Mouse (Mus musculus) stomach, embryonic 15.5 days (tissue): ENCODE results near the gene Fxyd5. TPM values are rescaled to one million over a fixed set of nuclear protein-coding genes. Genes with fewer than 3 reads are reported as not detected.

Experiments used
- ATAC-seq: fragments of 200-750 bp; cut with Nextera tagmentation; 2 replicates; pipeline ENCODE4 v1.8.0; 2017; ENCODE audit warnings: low read depth, moderate number of reproducible peaks, moderate TSS enrichment; ENCODE audit not compliant: insufficient read depth, low FRiP score
- H3K27ac ChIP-seq: fragments of 300-500 bp; sonication (generic); 2 replicates; pipeline ENCODE4 v1.5.1; 2015; ENCODE audit warnings: mild to moderate bottlenecking, inconsistent platforms
- H3K27me3 ChIP-seq: fragments of 300-500 bp; sonication (generic); replicated peaks from 2 replicates; pipeline ENCODE4 v1.6.1; 2015; ENCODE audit warnings: inconsistent platforms
- H3K36me3 ChIP-seq: fragments of 300-500 bp; sonication (generic); 2 replicates; pipeline ENCODE4 v1.6.1; 2015; ENCODE audit warnings: inconsistent platforms
- H3K4me1 ChIP-seq: fragments of 300-500 bp; sonication (generic); 2 replicates; pipeline ENCODE4 v1.6.1; 2015; ENCODE audit warnings: inconsistent platforms
- H3K4me2 ChIP-seq: fragments of 300-500 bp; sonication (generic); 2 replicates; pipeline ENCODE4 v1.6.1; 2015; ENCODE audit warnings: mild to moderate bottlenecking, inconsistent platforms
- H3K4me3 ChIP-seq: fragments of 300-500 bp; sonication (generic); replicated peaks from 2 replicates; pipeline ENCODE4 v1.5.1; 2015; ENCODE audit warnings: inconsistent platforms
- H3K9ac ChIP-seq: fragments of 300-500 bp; sonication (generic); 2 replicates; pipeline ENCODE4 v1.6.1; 2015; ENCODE audit warnings: inconsistent platforms
- H3K9me3 ChIP-seq: fragments of 300-500 bp; sonication (generic); 2 replicates; pipeline ENCODE4 v1.6.1; 2016; ENCODE audit warnings: inconsistent platforms
- WGBS: fragments of 180-500 bp; shearing (Covaris S2); methylation state at CpG from one replicate; pipeline ENCODE4 v1.1.7; 2015; 5-methylcytosine and 5-hydroxymethylcytosine counted together
- polyA plus RNA-seq: library from polyadenylated mRNA; unstranded; fragments of >200 nt; fragmentation: Nextera tagmentation; extraction: Ambion mirVana; gene quantifications from 2 replicates; pipeline ENCODE4 v1.2.1, GENCODE M21; 2015

Gene Fxyd5
- polyA plus RNA-seq, 1 experiment from 2014 or later, result 27.1 TPM

GRCm38 (mm10) chr7:31059919-31060620, 17.8 kb upstream of the Fxyd5 start:
- no peak overlapping the region for H3K9ac ChIP-seq
- ATAC-seq, result no peak
- WGBS, result 70% methylated on average over 11 of the region's 11 CpGs

DNA sequence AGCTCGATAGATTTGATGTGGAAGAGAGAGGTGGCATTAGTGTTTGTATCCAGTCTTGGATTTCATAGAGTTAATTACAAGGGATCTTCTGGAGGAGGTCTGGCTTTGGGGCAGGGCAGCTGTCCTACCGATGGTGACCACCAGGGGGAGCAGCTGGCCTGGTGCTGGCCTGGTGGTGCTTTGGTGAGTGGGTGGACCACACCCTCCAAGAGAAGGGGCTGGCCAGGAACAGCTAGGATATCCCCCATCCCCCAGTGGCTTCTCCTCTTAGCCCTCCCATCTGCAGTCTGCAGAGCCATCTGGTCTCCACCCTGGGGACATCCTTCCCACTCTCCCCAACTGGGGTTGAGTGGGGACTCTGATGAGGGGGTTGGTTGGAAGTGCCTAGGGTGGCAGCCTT, 16.8 kb upstream of the Fxyd5 start, which contains the start of gene Lgi4:
Lgi4 (plus strand) TSS at position 235 of the 400 bp plus-strand sequence.
- peak; percentile 39; the same call in 1 of the 2 replicates for ATAC-seq
- Histone ChIP-seq H3K4me2 (no peak within 1 kb of the TSS), H3K9me3 (no peaks in the 10 kb centered on the region), H3K4me3 (no peak within 1 kb of the TSS), H3K4me1 (peaks cover 16% of the 10 kb centered on the region), H3K9ac (0 out of 2 replicates have a peak within 1 kb of the TSS, but pooled peaks have one; percentile 2), H3K36me3 (no peaks in the 10 kb centered on the region), H3K27me3 (no peaks in the 10 kb centered on the region), H3K27ac (peak within 1 kb of the TSS; percentile 31; the same call in 1 of the 2 replicates)
- WGBS, result 2% methylated on average over 2 of the region's 2 CpGs

More at GRCm38 (mm10) chr7:31059919-31060620, 17.8 kb upstream of the Fxyd5 start:
- Histone ChIP-seq H3K27ac (peak overlapping the region; percentile 31; the same call in 1 of the 2 replicates), H3K4me3 (no peak overlapping the region), H3K36me3 (no peaks in the 10 kb centered on the region), H3K4me1 (peaks cover 7% of the 10 kb centered on the region), H3K4me2 (no peak overlapping the region), H3K9me3 (no peaks in the 10 kb centered on the region), H3K27me3 (no peaks in the 10 kb centered on the region)

DNA sequence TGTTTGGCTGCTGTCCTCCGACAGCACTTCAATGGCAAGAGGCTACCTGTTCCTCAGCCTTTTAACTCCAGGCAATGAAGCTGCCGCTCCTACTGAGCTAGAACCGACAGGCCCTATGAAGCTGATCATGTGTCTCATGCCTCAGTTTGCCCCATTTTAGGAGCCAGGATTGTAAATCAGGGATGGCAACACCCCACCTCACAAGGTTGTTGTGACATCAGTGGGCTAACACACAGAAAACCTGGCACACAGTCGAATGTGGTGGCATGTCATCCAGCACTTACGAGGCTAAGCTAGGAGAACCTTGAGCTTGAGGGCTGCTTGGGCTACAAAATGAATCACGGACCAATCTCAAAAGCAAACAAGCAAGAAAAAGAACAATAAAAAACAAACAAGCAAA, 15.9 kb upstream of the Fxyd5 start:
- 0 out of 2 replicates have a peak overlapping the region, but pooled peaks have one; percentile 2 for H3K9ac ChIP-seq
- peaks cover 4% of the 10 kb centered on the region; the same call in 1 of the 2 replicates for H3K27me3 ChIP-seq
- no peaks in the 10 kb centered on the region for H3K36me3 ChIP-seq
- H3K4me3 ChIP-seq, result no peak overlapping the region
- 86% methylated on average over 6 of the region's 6 CpGs for WGBS
- no peak overlapping the region for H3K27ac ChIP-seq
- H3K4me1 ChIP-seq, result peaks cover 21% of the 10 kb centered on the region
- no peak for ATAC-seq
- no peaks in the 10 kb centered on the region for H3K9me3 ChIP-seq
- H3K4me2 ChIP-seq, result no peak overlapping the region

DNA sequence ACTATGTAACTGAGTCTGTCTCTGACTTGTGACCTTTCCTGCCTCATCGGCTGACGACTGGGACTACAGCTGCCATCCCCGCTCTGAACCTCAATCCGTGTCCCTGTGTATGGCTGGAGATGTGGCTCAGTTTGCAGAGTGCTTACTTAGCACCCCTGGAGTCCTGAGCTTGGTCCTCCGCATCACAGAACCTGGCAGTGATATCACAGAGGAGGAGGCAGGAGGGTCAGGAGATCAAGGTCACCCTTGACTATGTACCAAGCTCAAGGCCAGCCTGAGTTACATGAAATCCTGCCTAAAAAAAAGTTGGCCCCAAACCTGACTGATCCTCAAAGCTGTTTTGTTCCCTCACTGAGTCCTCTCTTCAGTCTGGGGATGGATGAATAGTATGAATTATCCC, 15.4 kb upstream of the Fxyd5 start:
- H3K27me3 ChIP-seq, result peaks cover 4% of the 10 kb centered on the region; the same call in 1 of the 2 replicates
- H3K27ac ChIP-seq, result no peak overlapping the region
- no peaks in the 10 kb centered on the region for H3K36me3 ChIP-seq
- H3K4me1 ChIP-seq, result peaks cover 26% of the 10 kb centered on the region
- H3K9ac ChIP-seq, result 0 out of 2 replicates have a peak overlapping the region, but pooled peaks have one; percentile 2
- no peak for ATAC-seq
- no peak overlapping the region for H3K4me3 ChIP-seq
- 66% methylated on average over 5 of the region's 5 CpGs for WGBS
- H3K4me2 ChIP-seq, result no peak overlapping the region
- H3K9me3 ChIP-seq, result no peaks in the 10 kb centered on the region

DNA sequence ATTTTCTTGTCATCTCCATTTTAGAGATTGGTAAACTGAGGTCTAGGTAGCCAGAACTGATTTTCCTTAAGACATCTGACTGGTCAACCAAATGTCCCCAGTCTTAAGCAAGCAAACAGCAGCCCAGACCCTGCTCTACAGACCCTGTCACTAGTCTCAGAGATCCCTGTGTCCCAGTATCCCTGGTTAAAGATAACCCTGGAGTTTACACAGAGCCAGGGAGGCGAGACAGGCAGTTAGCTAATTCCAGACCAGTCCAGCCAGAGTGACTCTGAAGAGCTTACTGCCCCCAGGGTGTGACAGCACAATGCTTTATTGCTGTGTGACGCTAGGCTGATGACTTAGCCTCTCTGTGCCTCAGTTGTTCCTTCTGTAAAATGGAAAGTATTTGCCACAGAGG, 14.8 kb upstream of the Fxyd5 start, which contains the start of gene Fxyd1:
Fxyd1 (minus strand) TSS at position 129 of the 400 bp plus-strand sequence.
- Histone ChIP-seq H3K9me3 (no peaks in the 10 kb centered on the region), H3K27ac (peak within 1 kb of the TSS; percentile 57), H3K36me3 (no peaks in the 10 kb centered on the region), H3K4me3 (no peak within 1 kb of the TSS), H3K4me2 (no peak within 1 kb of the TSS), H3K4me1 (peaks cover 33% of the 10 kb centered on the region), H3K9ac (0 out of 2 replicates have a peak within 1 kb of the TSS, but pooled peaks have one; percentile 2), H3K27me3 (peaks cover 9% of the 10 kb centered on the region)
- ATAC-seq, result no peak
- 84% methylated on average over 2 of the region's 2 CpGs for WGBS

DNA sequence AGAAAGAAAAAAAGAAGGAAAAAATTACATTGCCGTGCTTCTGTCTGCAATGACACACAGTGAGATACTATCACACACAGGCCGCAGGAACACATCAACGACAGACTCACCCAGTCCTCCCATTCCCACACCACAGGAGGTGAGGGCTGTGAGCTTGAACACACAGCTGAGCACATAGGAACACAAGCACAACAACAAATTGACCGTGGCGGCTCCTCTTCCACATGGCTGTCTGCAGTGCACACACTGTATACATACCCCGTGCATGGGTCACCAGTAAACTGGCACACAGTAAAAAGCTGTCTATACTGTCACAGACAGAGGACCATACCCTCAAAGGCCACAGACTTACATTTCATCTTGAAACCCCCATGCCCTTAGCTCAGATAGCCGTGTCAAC, 14.2 kb upstream of the Fxyd5 start:
- Histone ChIP-seq H3K4me2 (no peak overlapping the region), H3K27ac (peak overlapping the region; percentile 57), H3K27me3 (peaks cover 15% of the 10 kb centered on the region), H3K9me3 (no peaks in the 10 kb centered on the region), H3K4me3 (no peak overlapping the region), H3K36me3 (no peaks in the 10 kb centered on the region), H3K9ac (no peak overlapping the region), H3K4me1 (peaks cover 38% of the 10 kb centered on the region)
- ATAC-seq, result no peak
- WGBS, result 76% methylated on average over 7 of the region's 7 CpGs

DNA sequence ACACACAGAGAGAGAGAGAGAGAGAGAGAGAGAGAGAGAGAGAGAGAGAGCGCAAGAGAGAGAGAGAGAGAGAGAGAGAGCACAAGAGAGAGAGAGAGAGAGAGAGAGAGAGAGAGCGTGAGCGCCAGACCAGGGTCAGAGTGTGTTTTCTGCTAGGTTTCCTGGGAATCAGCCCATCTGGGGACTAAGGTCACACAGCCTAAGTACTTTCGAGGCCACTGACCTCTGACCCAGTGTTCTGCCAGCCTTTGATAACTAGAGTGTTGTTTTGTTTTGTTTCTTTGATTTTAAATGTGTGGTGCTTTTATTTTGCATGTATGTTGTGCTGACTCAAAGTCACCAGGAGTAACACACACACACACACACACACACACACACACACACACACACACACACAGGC, 13.6 kb upstream of the Fxyd5 start:
- Histone ChIP-seq H3K27me3 (peaks cover 21% of the 10 kb centered on the region), H3K4me2 (no peak overlapping the region), H3K4me1 (peaks cover 44% of the 10 kb centered on the region), H3K27ac (peak overlapping the region; percentile 57), H3K4me3 (no peak overlapping the region), H3K9me3 (no peaks in the 10 kb centered on the region), H3K9ac (no peak overlapping the region), H3K36me3 (no peaks in the 10 kb centered on the region)
- ATAC-seq, result no peak
- WGBS, result 35% methylated on average over 4 of the region's 4 CpGs

- Histone ChIP-seq H3K27ac (peak overlapping the region; percentile 80), H3K4me1 (peaks cover 48% of the 10 kb centered on the region), H3K9ac (peak overlapping the region; percentile 16; the same call in 1 of the 2 replicates), H3K9me3 (no peaks in the 10 kb centered on the region), H3K4me2 (peak overlapping the region; percentile 48), H3K27me3 (peaks cover 25% of the 10 kb centered on the region), H3K36me3 (no peaks in the 10 kb centered on the region), H3K4me3 (peak overlapping the region; percentile 38)
- ATAC-seq, result peak; percentile 83
- 8% methylated on average over 10 of the region's 10 CpGs for WGBS
These were observed 13.1 kb upstream of the Fxyd5 start for GRCm38 (mm10) chr7:31055354-31055824.

DNA sequence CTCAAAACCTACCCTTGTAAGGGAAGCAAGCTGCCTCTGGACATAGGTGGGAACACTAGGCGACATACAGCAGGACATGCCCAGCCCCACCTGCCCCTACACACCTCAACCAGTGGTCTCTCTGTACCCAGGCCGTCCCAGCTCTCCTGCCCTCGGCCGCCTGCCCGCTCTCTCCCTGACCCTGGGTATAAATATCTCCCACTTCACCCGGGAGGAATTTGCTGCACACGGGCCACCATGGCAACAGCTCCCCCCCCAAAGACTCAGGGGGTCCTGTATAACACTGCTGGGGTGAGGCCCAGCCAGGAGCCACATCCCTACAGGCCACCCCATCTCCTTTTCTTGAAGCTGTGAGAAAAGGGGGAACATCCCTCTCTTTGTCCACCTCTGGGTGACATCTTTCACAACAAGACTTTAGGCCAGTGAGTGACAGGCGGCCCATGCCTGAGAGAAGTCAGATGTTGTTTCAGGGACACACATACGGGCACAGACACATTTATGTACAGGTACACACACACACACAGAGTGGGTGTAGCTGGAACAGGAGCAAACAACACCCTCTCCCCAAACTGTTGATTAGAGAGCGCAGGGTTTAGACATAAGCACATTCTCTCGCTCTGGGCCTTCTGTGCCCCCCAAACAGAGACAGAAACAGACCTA, 12.5 kb upstream of the Fxyd5 start:
- Histone ChIP-seq H3K36me3 (no peaks in the 10 kb centered on the region), H3K27ac (peak overlapping the region; percentile 80), H3K4me2 (peak overlapping the region; percentile 48), H3K9ac (peak overlapping the region; percentile 16; the same call in 1 of the 2 replicates), H3K9me3 (no peaks in the 10 kb centered on the region), H3K4me1 (peaks cover 54% of the 10 kb centered on the region), H3K4me3 (peak overlapping the region; percentile 38), H3K27me3 (peaks cover 27% of the 10 kb centered on the region)
- no peak for ATAC-seq
- 43% methylated on average over 11 of the region's 11 CpGs for WGBS

DNA sequence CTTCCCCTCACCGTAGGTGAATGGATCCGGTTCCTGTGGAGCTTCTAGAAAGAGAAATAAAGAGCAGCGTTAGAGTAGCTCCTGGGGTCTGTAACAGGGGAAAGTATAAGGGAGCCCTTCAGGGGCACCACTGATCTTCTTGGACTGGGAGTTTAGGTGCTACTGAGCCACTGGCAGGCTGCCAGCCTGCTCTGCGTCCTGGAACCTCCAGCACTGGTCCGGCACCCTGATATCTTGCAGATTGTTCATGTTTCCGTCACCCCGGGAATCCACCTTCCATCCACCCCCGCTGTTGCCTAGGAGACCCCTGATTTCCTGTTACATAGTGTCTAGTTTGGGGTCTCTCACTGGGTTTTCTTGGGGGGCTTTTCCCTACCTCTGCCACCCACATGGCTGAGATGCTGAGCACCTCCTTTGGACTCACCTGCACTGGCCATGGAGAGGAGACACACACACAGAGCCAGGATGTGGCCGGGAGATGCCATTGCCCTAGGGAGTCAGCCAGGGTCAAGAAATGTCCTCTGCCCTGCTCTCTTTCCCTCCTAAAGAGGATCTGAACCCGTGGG, 11.7 kb upstream of the Fxyd5 start:
- peaks cover 32% of the 10 kb centered on the region for H3K27me3 ChIP-seq
- no peak overlapping the region for H3K27ac ChIP-seq
- H3K9ac ChIP-seq, result no peak overlapping the region

DNA sequence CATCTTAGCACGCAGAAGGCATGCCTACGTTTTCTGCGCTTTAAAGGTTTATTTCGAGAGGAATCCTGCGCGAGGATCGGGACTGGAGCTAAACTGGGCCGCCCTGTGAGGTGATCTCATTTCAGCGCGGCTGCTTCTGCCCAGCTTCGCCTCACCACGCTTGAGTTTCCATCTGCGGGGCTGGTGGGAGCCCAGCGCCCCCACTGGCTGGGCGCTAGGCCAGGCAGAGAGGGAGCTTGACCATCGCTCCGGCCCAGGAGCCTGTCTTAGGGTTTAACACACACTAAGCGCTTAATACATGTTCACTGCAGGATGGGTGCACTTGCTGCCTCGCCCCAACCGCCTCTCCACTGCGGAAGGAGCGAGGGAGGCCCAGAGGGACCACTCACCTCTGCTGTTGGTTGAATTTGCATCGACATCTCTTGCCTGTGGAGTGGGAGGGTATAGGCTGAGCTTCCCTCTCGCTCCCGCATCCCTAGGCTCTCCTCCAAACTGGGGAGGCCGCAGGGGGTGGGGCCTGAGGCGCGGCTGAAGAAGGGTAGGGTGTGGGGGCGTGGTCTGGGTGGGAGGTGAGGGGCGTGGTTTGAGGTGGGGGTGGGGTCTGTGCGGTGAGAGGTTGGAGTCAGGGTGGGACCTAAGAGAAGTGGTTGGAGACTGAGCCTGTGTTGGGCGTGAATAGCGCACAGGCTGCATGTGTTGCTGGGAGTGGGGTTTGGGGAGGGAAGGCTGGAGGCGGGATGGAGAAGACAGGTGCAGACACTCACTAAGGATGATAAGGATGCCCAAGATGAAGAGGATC, 10.6 kb upstream of the Fxyd5 start:
- ATAC-seq, result peak; percentile 12; the same call in 1 of the 2 replicates
- peak overlapping the region; percentile 36 for H3K4me2 ChIP-seq
- no peaks in the 10 kb centered on the region for H3K9me3 ChIP-seq
- peaks cover 56% of the 10 kb centered on the region for H3K4me1 ChIP-seq
- H3K27me3 ChIP-seq, result peaks cover 32% of the 10 kb centered on the region
- no peaks in the 10 kb centered on the region for H3K36me3 ChIP-seq
- no peak overlapping the region for H3K9ac ChIP-seq
- no peak overlapping the region for H3K27ac ChIP-seq
- 3% methylated on average over 34 of the region's 34 CpGs for WGBS
- H3K4me3 ChIP-seq, result no peak overlapping the region; the same call in 1 of the 2 replicates

More for the DNA sequence above, 11.7 kb upstream of the Fxyd5 start:
- H3K4me1 ChIP-seq, result peaks cover 56% of the 10 kb centered on the region
- peak overlapping the region; percentile 48 for H3K4me2 ChIP-seq
- ATAC-seq, result no peak
- H3K9me3 ChIP-seq, result no peaks in the 10 kb centered on the region
- no peaks in the 10 kb centered on the region for H3K36me3 ChIP-seq
- 40% methylated on average over 10 of the region's 10 CpGs for WGBS
- no peak overlapping the region for H3K4me3 ChIP-seq
